Mouse (Mus musculus) liver, embryonic 14.5 days (tissue): Measurements from ENCODE around the gene Efr3b.

Experiments used
- CTCF ChIP-seq: IDR thresholded peaks from 2 replicates; pipeline ENCODE4 v1.5.1; 2016; ENCODE audit warnings: antibody characterized with exemption, low read depth, control low read depth
- EP300 ChIP-seq: IDR thresholded peaks from 2 replicates; pipeline ENCODE4 v1.6.1; 2016; ENCODE audit warnings: antibody characterized with exemption, low read depth

DNA sequence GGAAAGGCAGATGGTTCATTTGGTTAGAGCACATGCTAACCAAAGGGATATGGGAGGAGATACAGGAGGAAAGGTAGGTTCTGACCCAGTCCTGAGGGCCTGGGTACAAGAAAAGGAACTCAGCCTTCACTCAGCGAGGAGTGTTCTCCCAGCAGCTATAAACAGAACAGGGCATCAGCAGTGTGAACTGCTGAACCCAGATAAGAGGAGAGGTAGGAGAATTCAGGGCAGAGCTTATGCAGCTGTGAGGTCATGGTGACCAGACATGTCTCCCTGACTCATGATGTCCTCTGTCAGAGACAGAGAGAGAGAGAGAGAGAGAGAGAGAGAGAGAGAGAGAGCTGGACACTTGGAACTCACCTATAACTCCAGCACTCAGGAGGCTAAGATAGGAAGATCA lies 7.3 kb upstream of the Efr3b start:
- TF ChIP-seq CTCF (no peak), EP300 (no peak)
